Mouse (Mus musculus): Measurements from ENCODE around the gene Zfp341.
A peak's percentile ranks its signal among the peaks of the same experiment; 100 is the strongest.

The Zfp341 gene

DNA sequence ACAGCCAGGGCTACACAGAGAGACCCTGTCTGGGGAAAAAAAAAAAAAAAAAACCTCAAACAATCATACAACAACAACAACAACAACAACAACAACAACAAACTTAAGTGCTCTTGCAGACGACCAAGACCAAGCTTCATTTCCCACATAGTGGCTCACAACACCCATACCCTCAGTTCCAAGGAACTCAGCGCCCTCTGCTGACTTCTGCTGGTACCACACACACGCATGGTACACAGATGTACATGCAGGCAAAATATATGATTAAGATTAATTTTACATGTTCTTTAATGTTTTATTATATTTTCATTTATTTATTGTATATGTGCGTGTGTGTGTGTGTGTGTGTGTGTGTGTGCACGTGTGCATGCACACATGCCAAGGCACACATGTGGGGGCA, 26.7 kb upstream of the Zfp341 start:
- no peak for DNase-seq (ENCODE audit: low spot score in 2 of 2)

DNA sequence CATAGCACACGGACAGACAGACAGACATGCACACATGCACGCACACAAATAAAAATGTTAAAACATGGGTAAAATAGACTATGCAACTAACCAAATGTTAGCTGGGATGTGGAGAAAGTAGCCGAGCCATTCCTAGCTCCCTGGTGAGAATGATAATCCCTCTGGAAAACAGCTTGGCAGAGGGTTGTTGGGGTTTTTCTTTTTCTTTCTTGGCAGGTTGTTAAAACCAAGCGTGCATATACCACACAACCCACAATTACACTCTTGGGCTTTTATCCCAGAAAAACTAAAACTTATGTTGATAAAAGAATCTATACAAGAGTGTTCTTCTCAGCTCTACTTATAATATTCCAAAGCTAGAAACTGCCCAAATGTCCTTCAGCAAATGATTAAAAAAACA, 24.0 kb upstream of the Zfp341 start:
- DNase-seq (ENCODE audit: low spot score in 2 of 2) = no peak

- DNase-seq (ENCODE audit: low spot score in 2 of 2) = no peak
Measured at GRCm38 (mm10) chr2:154591239-154591638, 21.9 kb upstream of the Zfp341 start.

- no peak for DNase-seq (ENCODE audit: low spot score in 2 of 2)
Measured at GRCm38 (mm10) chr2:154593025-154593424, 20.1 kb upstream of the Zfp341 start.

DNA sequence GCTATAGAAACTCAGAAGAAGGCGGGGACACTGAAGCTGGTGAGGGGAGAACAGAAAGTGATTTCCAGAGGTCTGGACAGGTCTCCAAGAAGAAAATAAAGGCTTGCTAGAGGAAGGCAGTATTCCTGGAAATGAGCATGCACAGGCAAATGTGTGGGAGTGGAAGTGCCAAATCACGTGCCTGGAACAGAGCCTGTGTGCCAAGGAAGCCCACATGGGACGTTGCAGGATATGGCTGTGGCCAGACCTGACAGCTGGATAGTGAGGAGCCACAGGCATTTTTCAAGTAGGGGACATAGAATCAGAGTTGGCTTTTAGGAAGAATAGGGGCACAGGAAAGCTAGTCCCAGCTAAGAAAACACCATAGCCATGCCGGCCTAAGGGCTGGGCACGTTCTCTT, 17.3 kb upstream of the Zfp341 start:
- peak in 1 of 2 experiments; percentile 42 for DNase-seq (ENCODE audit: low spot score in 2 of 2)

GRCm38 (mm10) chr2:154597399-154597798, 15.7 kb upstream of the Zfp341 start:
- DNase-seq (ENCODE audit: low spot score in 2 of 2) = no peak

DNA sequence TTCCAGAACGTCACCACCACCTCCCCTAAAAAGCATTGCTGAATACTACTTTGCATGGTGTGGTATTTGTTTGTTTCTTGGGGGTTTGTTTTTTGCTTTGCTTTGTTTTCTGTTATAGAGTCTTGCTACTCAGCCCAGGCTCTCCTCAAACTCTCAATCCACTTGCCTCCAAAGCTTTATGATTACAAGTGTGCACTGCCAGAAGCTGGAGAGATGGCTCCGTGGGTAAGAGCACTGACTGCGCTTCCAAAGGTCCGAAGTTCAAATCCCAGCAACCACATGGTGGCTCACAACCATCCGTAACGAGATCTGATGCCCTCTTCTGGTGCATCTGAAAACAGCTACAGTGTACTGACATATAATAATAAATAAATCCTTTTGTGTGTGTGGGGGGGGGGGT, 12.5 kb upstream of the Zfp341 start:
- no peak for DNase-seq (ENCODE audit: low spot score in 2 of 2)

DNA sequence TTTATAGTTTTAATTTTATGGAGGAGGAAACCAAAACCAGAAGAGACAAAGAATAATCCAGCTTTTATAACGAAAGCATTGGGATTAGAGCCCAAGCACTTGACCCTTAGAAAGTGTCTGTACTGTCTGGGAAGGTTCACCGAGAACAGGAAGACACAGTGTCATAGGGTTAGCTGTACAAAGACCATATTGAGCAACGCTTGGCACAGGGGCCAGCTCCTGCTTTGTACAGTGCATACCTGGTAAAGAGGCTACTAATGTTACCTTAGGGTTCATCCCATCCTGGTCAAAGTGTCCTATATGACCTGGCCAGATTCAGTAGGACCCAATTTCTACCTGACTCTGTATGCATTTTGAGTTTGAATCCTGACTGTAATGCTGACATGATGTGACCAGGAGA, 11.8 kb upstream of the Zfp341 start:
- no peak for DNase-seq (ENCODE audit: low spot score in 2 of 2)

GRCm38 (mm10) chr2:154603007-154603637, 10.0 kb upstream of the Zfp341 start:
- no peak for DNase-seq (ENCODE audit: low spot score in 2 of 2)

- DNase-seq (ENCODE audit: low spot score in 2 of 2) = peak; percentile 99
Measured at GRCm38 (mm10) chr2:154603638-154604153, 9.4 kb upstream of the Zfp341 start, which contains the start of gene Pxmp4. TSS of gene Pxmp4 (minus strand) at chr2:154603708.

GRCm38 (mm10) chr2:154604156-154604555, 8.9 kb upstream of the Zfp341 start:
- no peak for DNase-seq (ENCODE audit: low spot score in 2 of 2)

- DNase-seq (ENCODE audit: low spot score in 2 of 2) = no peak
Measured at GRCm38 (mm10) chr2:154606965-154607364, 6.1 kb upstream of the Zfp341 start.

DNA sequence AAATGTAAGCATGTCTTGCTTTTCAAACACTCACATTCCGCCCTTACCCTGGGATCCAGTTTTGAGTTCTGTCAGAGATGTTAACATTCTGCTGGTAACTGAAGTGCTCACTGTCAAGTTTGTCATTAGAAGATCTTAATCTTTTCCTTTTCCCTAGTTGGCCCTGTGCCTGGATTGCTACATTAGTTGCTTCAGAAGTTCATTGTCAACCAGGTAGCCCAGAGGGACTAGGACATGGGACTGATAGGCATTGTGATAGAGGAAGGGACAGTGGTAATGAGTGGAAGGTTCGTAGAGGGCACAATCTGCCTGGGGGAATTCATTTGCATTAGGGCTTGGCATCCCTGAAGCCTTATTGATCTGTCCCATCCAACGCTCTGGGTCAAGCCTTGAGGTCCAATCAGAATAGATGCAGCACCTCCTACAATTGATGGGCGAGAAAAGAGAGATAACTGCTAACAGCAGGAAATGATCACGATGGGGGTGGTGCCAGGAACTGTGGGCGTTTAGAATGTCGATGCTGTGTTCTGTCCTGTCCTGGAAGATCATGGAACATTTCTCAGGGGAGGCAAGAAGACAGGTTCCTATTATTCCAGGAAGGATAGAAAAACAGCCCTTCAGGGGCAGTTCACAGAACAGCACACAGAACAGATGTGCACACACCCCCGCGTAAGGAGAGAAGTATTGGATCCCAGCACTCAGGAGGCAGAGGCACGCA, 3.9 kb upstream of the Zfp341 start:
- DNase-seq (ENCODE audit: low spot score in 2 of 2) = no peak

DNA sequence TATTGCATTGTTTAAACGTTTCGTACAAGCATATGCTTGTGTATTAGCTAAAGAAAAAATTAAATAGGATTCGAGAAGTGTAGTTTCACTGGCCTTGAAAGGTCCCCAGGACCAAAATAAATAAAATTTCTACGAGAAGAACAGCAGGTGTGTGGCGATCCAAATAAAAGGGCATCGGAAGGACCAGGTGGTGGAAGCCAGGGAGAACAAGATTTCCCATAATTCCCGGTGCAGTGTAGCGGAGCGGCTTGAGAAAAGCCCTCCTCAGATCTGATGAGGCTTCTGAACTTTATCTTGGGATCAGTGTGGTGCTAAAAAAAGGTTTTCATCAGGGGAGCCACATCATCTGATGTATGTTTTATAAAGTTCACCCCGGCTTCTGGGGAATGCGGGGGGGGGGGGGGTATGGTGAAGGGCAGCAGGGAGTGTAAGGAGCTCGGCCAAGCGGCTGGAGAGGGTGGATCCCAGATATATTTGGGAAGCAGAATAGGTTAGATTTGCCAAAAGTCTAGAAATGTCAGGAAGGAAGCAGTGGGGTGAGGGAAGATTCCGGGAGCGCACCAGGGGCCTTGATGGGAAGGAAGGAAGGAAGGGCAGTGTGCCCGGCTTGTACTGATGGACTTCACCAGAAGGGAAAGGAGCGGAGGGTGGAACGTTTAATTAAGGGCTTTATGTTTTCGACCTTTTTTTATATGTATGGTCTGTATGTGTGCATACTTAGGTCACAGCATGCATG, 1.9 kb downstream of the Zfp341 start:
- DNase-seq (ENCODE audit: low spot score in 2 of 2) = no peak

- DNase-seq (ENCODE audit: low spot score in 2 of 2) = no peak
Measured at GRCm38 (mm10) chr2:154615674-154616073, 2.6 kb downstream of the Zfp341 start.

GRCm38 (mm10) chr2:154617061-154617460, 4.0 kb downstream of the Zfp341 start:
- no peak for DNase-seq (ENCODE audit: low spot score in 2 of 2)

DNA sequence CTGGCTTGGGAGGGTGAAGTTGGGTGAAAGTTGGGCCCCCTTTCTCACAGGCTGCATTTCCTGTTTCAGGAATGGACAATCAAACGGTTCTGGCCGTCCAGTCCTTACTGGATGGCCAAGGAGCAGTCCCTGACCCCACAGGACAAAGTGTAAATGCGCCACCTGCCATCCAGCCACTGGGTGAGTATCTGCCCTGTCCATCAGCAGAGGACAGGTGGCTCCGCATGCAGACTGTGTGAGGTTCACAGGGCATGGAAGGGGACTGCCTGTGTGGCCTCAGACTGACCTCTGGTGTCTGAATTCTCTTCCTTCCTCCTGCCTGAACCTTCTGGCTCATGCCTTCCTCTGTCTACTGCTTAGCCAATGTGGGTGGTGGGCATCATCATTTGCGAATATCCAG, 8.6 kb downstream of the Zfp341 start:
- DNase-seq (ENCODE audit: low spot score in 2 of 2) = no peak

- no peak for DNase-seq (ENCODE audit: low spot score in 2 of 2)
Measured at GRCm38 (mm10) chr2:154624137-154624536, 11.0 kb downstream of the Zfp341 start.

DNA sequence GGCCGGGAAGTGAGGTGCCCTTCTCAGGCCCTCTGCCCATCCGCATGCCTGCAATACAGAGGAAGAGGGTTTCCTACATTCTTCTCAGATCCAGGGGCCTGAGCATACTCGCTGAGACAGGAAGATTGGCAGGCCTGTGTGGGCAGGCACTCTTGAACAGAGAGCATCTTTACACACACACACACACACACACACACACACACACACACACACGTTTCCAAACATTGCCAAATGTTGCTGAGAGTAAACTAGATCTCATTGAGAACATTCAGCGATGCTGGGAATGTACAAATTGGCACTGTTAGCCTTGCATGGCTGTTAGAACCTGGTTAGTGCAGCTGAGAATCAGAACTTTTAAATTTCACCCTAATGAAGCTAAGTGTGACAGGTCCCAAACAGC, 17.4 kb downstream of the Zfp341 start:
- DNase-seq (ENCODE audit: low spot score in 2 of 2) = no peak

- no peak for DNase-seq (ENCODE audit: low spot score in 2 of 2)
Measured at GRCm38 (mm10) chr2:154632203-154632780, 19.2 kb downstream of the Zfp341 start.

DNA sequence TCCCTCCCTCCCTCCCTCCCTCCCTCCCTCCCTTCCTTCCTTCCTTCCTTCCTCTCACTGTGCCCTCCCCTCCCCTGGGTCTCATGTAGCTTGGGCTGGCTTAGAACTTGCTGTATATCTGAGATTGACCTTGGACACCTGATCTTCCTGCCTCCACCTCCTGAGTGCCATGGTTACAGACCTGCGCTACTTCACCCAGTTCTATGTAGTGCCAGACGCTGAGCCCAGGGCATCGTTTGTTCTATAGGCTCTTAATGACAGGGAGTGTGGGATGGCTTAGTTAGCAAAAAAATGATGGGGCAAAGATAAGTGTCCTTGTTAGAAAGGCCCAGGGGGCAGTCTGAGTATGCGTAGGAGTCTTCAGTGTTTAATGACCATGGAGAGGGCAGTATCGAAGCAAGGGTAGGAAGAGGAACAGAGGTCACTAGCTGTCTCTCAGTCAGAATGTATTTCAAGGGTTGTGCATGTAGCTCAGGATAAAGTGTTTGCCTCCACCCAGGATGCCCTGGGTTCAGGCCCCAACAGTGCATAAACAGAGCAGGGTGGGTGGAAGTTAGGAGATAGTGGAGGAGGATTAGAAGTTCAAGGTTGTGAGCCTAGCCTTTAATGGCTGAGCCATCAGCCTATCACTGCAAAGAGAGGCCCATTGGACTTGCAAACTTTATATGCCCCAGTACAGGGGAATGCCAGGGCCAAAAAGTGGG, 20.1 kb downstream of the Zfp341 start:
- DNase-seq (ENCODE audit: low spot score in 2 of 2) = no peak

Measured in urinary bladder, postnatal 36 days (tissue).